Mouse (Mus musculus) heart, adult 2 months (tissue): Measurements from ENCODE around the gene Gm20683.

Experiments
- CTCF ChIP-seq: fragments of 200-600 bp; IDR thresholded peaks from 2 replicates; pipeline ENCODE4 v1.8.1; 2022; ENCODE audit warnings: antibody characterized with exemption, mild to moderate bottlenecking, moderate library complexity
- POLR2A ChIP-seq: fragments of 200-500 bp; IDR thresholded peaks from 2 replicates; pipeline ENCODE4 v1.6.1; 2011; ENCODE audit warnings: mild to moderate bottlenecking, low read depth, low read length, control low read depth; ENCODE audit not compliant: insufficient read depth

DNA sequence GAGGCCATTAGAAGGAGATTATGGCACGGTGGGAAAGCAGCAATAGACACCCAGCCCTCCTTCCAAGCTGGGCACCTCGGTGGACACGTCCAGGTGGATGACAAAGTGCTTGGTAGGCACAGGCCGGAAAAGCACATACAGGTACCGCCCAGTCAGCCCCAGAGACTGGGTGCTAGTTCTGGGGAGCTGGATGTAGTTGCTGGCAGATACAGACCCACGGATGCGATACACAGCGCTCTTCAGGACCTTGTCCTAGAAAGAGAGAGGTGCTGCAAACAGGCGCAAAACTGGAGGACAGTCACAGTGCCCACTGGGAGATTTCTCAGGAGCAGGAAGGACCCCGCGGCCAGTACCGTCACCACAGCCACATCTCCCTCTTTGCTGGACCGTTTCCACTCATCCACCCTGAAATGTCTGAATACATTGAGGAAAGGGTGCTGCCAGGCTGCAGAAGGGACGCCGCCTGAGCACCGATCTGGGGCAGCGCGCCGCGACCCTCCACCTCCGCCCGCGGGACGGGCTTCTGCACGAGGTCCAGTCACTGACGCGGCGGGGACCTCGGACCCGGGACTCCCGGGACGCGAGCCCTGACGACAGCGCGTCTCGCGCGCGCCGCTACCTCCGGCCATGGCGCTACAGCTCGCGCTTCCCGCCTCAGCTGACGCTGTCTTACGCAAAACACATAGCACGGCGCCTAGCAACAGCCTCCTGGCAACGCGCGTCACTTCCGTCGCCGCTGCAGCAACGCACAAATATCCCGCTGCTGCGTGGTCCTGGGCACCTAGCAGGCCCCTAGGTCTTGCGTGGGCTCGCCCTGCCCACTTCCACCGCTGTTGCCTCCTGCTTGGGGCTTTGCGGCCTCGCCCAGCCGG is 19.5 kb upstream of the Gm20683 start, which contains the start of gene Wdr90:
- TF ChIP-seq POLR2A (peak; percentile 88), CTCF (peak; percentile 60)
